Mouse (Mus musculus): ENCODE results near the gene Arhgef7. TPM values are rescaled to one million over a fixed set of nuclear protein-coding genes. Genes with fewer than 3 reads are reported as not detected.
A peak's percentile ranks its signal among the peaks of the same experiment; 100 is the strongest.

Gene Arhgef7
- polyA plus RNA-seq, 1 experiment from 2014 or later = 24.0 TPM

DNA sequence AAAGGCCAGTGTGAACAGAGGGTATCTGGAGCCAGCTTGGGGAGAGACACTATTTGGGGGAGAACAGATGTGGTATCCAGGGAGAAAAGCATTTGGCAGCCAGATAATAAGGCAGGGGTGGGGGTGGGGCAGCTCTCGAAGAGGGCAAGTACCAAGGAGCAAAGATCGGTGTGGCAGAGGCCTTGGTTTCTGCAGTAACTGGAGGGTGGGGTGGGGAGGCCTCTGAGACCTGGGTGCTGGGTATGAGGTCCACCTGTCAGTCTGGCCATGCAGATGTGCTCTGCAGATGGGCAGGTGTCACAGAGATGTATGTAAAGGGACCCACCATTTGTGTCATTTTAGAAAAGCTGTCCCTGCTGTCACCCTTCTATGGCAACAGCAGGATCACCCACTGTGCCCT, 18.7 kb upstream of the Arhgef7 start:
- no peaks in the 10 kb centered on the region for H3K36me3 ChIP-seq (ENCODE audit: control insufficient read depth, insufficient read depth, low read length)
- peak overlapping the region; percentile 21 for H3K27ac ChIP-seq (ENCODE audit: low read length)
- H3K4me1 ChIP-seq (ENCODE audit: control insufficient read depth, insufficient read depth, low read length) = peaks cover 28% of the 10 kb centered on the region; the same call in 1 of the 2 replicates
- no peaks in the 10 kb centered on the region for H3K27me3 ChIP-seq (replicated peaks; ENCODE audit: control insufficient read depth, insufficient read depth, low read length)
- H3K9ac ChIP-seq (ENCODE audit: low read depth, low read length) = no peak overlapping the region
- peak; percentile 81 for ATAC-seq
- WGBS = 49% methylated on average over 2 of the region's 2 CpGs
- H3K4me3 ChIP-seq (ENCODE audit: low read length) = no peak overlapping the region
- no peak overlapping the region for H3K4me2 ChIP-seq (ENCODE audit: low read depth, low read length)
- H3K9me3 ChIP-seq (ENCODE audit: control insufficient read depth, low read length) = no peaks in the 10 kb centered on the region; the same call in 1 of the 2 replicates

DNA sequence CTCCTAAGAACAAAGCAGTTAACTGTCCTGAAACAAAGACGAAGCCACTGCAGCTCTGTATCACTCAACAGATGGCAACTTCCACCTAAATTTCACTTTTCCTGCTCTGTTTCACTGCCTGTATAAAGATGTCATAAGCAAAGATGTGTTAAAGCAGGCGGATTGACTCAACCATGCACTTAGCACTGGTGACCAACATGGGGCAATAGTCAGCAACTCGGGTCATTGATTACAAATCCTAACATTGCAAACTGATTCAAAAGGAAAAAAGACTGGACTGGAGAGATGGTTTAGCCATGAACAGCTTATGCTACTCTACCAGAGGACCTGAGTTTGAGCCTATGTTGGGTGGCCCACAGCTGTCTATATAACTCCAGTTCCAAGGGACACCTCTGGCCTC, 18.0 kb upstream of the Arhgef7 start:
- H3K27ac ChIP-seq (ENCODE audit: low read length) = peak overlapping the region; percentile 21; the same call in 1 of the 2 replicates
- H3K36me3 ChIP-seq (ENCODE audit: control insufficient read depth, insufficient read depth, low read length) = no peaks in the 10 kb centered on the region
- ATAC-seq = no peak
- no peak overlapping the region for H3K4me2 ChIP-seq (ENCODE audit: low read depth, low read length)
- no peaks in the 10 kb centered on the region for H3K9me3 ChIP-seq (ENCODE audit: control insufficient read depth, low read length)
- 75% methylated on average over 3 of the region's 3 CpGs for whole genome bisulfite sequencing
- no peak overlapping the region for H3K4me3 ChIP-seq (ENCODE audit: low read length)
- no peaks in the 10 kb centered on the region for H3K27me3 ChIP-seq (replicated peaks; ENCODE audit: control insufficient read depth, insufficient read depth, low read length)
- no peak overlapping the region for H3K9ac ChIP-seq (ENCODE audit: low read depth, low read length)
- peaks cover 28% of the 10 kb centered on the region; the same call in 1 of the 2 replicates for H3K4me1 ChIP-seq (ENCODE audit: control insufficient read depth, insufficient read depth, low read length)

DNA sequence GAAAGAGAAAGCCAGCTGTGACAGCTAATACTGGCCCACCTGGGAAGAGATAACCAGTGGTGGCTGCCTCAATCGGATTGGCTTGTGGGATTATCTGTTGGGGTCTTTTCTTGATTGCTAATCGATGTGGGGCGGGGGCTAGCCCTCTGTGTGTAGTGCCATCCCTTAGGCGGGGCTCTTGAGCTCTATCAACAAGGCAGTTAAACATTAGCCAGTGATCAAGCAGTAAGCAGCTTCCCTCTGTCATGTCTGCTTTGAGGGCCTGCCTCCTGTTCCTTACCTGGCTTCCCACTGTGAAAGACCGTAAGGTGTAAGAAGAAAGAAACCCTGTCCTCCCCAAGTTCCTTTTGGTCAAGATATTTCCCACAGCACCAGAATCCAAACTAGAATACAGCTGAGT, 17.1 kb upstream of the Arhgef7 start:
- Histone ChIP-seq H3K4me2 (ENCODE audit: low read depth, low read length) (peak overlapping the region; percentile 11; the same call in 1 of the 2 replicates), H3K27ac (ENCODE audit: low read length) (peak overlapping the region; percentile 40), H3K9me3 (ENCODE audit: control insufficient read depth, low read length) (no peaks in the 10 kb centered on the region), H3K9ac (ENCODE audit: low read depth, low read length) (0 out of 2 replicates have a peak overlapping the region, but pooled peaks have one; percentile 1), H3K4me1 (ENCODE audit: control insufficient read depth, insufficient read depth, low read length) (peaks cover 28% of the 10 kb centered on the region; the same call in 1 of the 2 replicates), H3K36me3 (ENCODE audit: control insufficient read depth, insufficient read depth, low read length) (no peaks in the 10 kb centered on the region), H3K4me3 (ENCODE audit: low read length) (no peak overlapping the region), H3K27me3 (replicated peaks; ENCODE audit: control insufficient read depth, insufficient read depth, low read length) (no peaks in the 10 kb centered on the region)
- ATAC-seq = peak; percentile 65
- 36% methylated on average over 5 of the region's 5 CpGs for WGBS

DNA sequence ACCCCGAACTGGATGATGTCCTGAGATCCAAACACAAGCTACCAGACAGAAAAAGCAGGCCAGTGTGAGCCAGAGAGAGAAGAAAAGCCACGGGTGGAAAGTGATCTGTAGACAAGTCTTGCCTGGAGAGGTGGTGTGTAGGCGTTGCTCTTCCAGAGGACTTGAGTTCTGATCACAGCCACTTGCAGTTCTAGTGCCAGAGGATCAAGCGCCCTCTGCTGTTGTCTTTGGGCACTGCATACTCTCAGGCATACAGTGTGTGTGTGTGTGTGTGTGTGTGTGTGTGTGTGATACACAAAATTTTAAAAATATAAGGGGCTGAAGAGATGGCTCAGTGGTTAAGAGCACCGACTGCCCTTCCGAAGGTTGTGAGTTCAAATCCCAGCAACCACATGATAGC, 15.3 kb upstream of the Arhgef7 start:
- 83% methylated on average over 6 of the region's 6 CpGs for WGBS
- H3K27me3 ChIP-seq (replicated peaks; ENCODE audit: control insufficient read depth, insufficient read depth, low read length) = no peaks in the 10 kb centered on the region
- no peak for ATAC-seq
- no peak overlapping the region for H3K4me2 ChIP-seq (ENCODE audit: low read depth, low read length)
- H3K9me3 ChIP-seq (ENCODE audit: control insufficient read depth, low read length) = no peaks in the 10 kb centered on the region
- H3K9ac ChIP-seq (ENCODE audit: low read depth, low read length) = no peak overlapping the region
- H3K4me3 ChIP-seq (ENCODE audit: low read length) = no peak overlapping the region
- H3K27ac ChIP-seq (ENCODE audit: low read length) = no peak overlapping the region
- H3K4me1 ChIP-seq (ENCODE audit: control insufficient read depth, insufficient read depth, low read length) = peaks cover 28% of the 10 kb centered on the region; the same call in 1 of the 2 replicates
- no peaks in the 10 kb centered on the region for H3K36me3 ChIP-seq (ENCODE audit: control insufficient read depth, insufficient read depth, low read length)

DNA sequence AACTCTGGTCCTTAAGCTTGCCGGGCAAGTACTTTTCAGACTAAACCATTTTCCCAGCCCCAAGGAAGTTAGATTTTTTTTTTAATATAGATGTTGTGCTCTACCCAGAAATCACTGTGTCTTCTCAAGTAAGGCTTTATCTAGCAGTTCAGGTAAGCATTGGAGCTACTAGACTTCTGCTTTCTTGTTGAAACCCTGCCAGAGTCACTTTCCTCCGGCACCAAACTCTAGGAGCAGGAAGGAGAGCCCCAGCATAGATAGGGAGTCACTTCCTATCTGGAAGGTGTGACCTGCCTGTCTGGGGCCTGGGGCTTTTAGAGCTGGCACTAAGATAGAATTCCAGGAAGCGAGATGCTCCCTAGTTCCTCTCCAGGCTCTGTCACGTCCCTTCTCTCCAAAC, 10.3 kb upstream of the Arhgef7 start:
- WGBS = 65% methylated on average over 4 of the region's 4 CpGs
- ATAC-seq = no peak
- Histone ChIP-seq H3K27ac (ENCODE audit: low read length) (no peak overlapping the region), H3K4me2 (ENCODE audit: low read depth, low read length) (no peak overlapping the region), H3K4me3 (ENCODE audit: low read length) (no peak overlapping the region), H3K27me3 (replicated peaks; ENCODE audit: control insufficient read depth, insufficient read depth, low read length) (no peaks in the 10 kb centered on the region), H3K36me3 (ENCODE audit: control insufficient read depth, insufficient read depth, low read length) (no peaks in the 10 kb centered on the region), H3K9ac (ENCODE audit: low read depth, low read length) (no peak overlapping the region), H3K9me3 (ENCODE audit: control insufficient read depth, low read length) (no peaks in the 10 kb centered on the region), H3K4me1 (ENCODE audit: control insufficient read depth, insufficient read depth, low read length) (no peaks in the 10 kb centered on the region)

DNA sequence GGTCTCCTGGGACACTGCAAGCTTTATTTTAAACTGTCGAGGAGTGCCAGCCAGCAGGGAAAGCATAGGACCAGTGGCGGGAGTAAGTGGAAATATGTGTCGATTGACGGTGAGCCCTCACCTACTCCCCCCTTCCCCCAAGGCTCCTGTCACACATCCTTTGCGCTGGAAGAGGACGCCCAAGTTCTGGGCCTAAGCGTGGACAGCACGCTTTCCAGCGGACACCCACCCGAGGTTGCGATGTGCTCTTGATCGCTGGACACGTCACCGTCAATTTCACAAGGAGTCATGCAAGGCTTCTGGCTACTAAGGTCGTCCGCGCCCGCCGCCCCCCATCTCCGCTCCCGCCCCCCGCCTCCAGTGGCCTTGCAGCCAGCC, 259 bp upstream of the Arhgef7 start:
- Histone ChIP-seq H3K27ac (ENCODE audit: low read length) (no peak overlapping the region), H3K27me3 (replicated peaks; ENCODE audit: control insufficient read depth, insufficient read depth, low read length) (peaks cover 53% of the 10 kb centered on the region), H3K4me1 (ENCODE audit: control insufficient read depth, insufficient read depth, low read length) (peaks cover 7% of the 10 kb centered on the region), H3K36me3 (ENCODE audit: control insufficient read depth, insufficient read depth, low read length) (no peaks in the 10 kb centered on the region), H3K9me3 (ENCODE audit: control insufficient read depth, low read length) (no peaks in the 10 kb centered on the region), H3K9ac (ENCODE audit: low read depth, low read length) (peak overlapping the region; percentile 65; the same call in 1 of the 2 replicates), H3K4me2 (ENCODE audit: low read depth, low read length) (peak overlapping the region; percentile 97), H3K4me3 (ENCODE audit: low read length) (peak overlapping the region; percentile 63)
- under 1% methylated on average over 22 of the region's 22 CpGs for WGBS
- ATAC-seq = no peak

DNA sequence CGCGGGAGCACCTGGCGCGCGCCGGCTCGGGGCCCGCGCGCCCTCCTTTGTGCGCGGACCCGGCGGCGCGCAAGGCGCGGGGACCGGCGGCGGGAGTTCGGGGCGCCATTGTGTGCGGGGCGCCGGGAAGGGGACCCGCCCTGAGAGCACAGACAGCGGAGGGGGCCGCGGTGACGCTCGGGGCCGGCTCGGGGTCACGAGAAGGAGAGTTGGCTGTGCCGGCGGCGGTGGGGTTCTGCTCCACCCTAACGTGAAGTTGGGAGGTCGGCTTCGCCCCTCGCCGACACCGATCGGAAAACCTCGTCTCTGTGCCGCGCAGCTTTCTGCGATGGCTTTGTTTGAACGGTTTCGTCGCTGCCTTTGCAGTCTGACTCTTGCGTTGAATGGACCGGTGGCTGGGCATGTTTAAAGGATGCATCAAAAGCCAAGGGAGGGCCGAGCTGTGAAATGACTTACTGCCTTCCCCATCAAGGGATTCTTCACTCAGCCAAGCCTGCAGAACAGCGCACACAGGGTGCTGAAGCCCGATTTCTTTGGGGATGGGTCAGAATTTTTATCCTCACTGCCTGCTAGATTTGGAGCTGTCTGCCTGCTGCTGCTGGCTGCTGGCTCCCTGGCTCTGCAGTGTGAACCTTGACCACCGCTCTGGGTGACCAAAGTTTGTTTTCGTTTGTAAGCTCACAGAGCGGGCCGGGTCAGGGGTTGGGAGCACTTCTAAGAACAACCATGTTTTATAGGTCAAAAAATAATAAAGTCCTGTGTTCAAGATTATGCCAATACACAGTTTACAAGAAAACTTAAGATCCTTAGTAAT, 1.2 kb downstream of the Arhgef7 start:
- peaks cover 48% of the 10 kb centered on the region for H3K27me3 ChIP-seq (replicated peaks; ENCODE audit: control insufficient read depth, insufficient read depth, low read length)
- WGBS = 2% methylated on average over 61 of the region's 61 CpGs
- H3K9ac ChIP-seq (ENCODE audit: low read depth, low read length) = peak overlapping the region; percentile 65
- H3K9me3 ChIP-seq (ENCODE audit: control insufficient read depth, low read length) = no peaks in the 10 kb centered on the region
- peak overlapping the region; percentile 63 for H3K4me3 ChIP-seq (ENCODE audit: low read length)
- peak; percentile 21; the same call in 1 of the 2 replicates for ATAC-seq
- H3K27ac ChIP-seq (ENCODE audit: low read length) = peak overlapping the region; percentile 28; the same call in 1 of the 2 replicates
- H3K36me3 ChIP-seq (ENCODE audit: control insufficient read depth, insufficient read depth, low read length) = no peaks in the 10 kb centered on the region
- H3K4me1 ChIP-seq (ENCODE audit: control insufficient read depth, insufficient read depth, low read length) = peaks cover 7% of the 10 kb centered on the region
- H3K4me2 ChIP-seq (ENCODE audit: low read depth, low read length) = peak overlapping the region; percentile 97

DNA sequence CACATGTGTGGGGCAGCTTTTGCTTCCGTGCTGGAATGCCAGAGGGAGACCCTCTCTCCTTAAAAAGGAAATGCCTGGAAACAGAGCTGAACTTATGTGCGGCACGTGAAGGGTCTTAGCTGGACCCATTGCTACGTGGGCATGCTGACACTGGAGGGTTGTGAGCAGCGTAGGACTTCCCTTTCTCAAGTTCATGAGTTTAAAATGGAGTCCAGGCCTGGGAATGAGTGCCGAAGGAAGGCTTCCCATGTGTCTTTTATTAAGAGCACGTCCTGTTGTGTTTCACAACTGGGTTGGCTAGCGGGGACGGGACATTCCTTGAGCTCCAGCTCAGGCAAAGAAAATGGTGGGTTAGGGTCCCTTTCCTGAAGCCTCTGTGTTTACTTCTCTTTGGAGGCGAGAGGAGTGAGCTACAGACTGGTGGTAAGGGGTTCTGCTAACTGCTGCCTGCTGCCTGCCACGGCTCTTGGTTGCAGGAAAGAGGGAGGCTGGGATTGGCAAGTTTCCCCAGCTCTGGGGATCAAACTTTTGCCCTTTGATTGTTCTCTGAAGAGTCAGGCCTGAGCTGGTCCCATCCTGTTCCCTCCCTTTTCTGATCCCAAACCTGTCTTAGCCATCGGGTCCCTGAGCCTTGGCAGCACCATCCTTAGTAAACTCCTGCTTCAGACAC, 2.9 kb downstream of the Arhgef7 start:
- no peak for ATAC-seq
- H3K9ac ChIP-seq (ENCODE audit: low read depth, low read length) = no peak overlapping the region
- H3K4me2 ChIP-seq (ENCODE audit: low read depth, low read length) = no peak overlapping the region
- H3K27me3 ChIP-seq (replicated peaks; ENCODE audit: control insufficient read depth, insufficient read depth, low read length) = peaks cover 40% of the 10 kb centered on the region
- H3K9me3 ChIP-seq (ENCODE audit: control insufficient read depth, low read length) = no peaks in the 10 kb centered on the region
- H3K27ac ChIP-seq (ENCODE audit: low read length) = no peak overlapping the region
- whole genome bisulfite sequencing = 63% methylated on average over 12 of the region's 12 CpGs
- no peaks in the 10 kb centered on the region for H3K36me3 ChIP-seq (ENCODE audit: control insufficient read depth, insufficient read depth, low read length)
- no peak overlapping the region for H3K4me3 ChIP-seq (ENCODE audit: low read length)
- peaks cover 7% of the 10 kb centered on the region for H3K4me1 ChIP-seq (ENCODE audit: control insufficient read depth, insufficient read depth, low read length)

DNA sequence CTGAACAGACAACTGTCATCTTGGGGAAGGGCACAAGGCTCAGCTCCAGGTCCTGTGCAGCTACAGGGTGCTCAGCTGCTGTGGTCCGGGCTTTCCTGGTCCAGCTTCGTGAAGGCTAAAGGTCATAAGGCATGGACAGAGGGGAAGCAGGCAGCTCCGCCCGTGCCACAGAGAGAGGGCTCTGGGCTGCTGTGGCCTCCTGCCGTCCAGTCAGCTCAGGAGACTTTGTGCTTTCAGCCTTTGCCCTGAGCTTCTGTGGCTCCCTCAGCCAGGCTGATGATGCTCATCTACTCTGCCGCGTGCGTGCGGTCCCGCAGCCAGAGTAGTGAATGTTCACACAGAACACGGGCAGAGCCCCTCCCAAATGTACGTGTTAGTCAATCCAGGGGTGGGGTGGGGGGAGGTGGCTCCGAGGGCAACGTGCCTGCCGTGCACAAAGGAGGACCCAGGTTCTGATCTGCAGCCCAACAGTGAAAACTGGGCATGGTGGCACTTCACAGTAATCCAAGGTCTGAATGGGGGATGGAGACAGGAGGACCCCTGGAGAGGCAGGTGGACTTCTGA, 8.2 kb downstream of the Arhgef7 start:
- H3K27ac ChIP-seq (ENCODE audit: low read length) = no peak overlapping the region
- H3K9ac ChIP-seq (ENCODE audit: low read depth, low read length) = no peak overlapping the region
- ATAC-seq = peak; percentile 79
- H3K27me3 ChIP-seq (replicated peaks; ENCODE audit: control insufficient read depth, insufficient read depth, low read length) = no peaks in the 10 kb centered on the region
- H3K4me3 ChIP-seq (ENCODE audit: low read length) = no peak overlapping the region
- no peaks in the 10 kb centered on the region for H3K36me3 ChIP-seq (ENCODE audit: control insufficient read depth, insufficient read depth, low read length)
- no peak overlapping the region for H3K4me2 ChIP-seq (ENCODE audit: low read depth, low read length)
- no peaks in the 10 kb centered on the region for H3K4me1 ChIP-seq (ENCODE audit: control insufficient read depth, insufficient read depth, low read length)
- no peaks in the 10 kb centered on the region for H3K9me3 ChIP-seq (ENCODE audit: control insufficient read depth, low read length)
- 71% methylated on average over 15 of the region's 15 CpGs for WGBS
